In the genomic region with DNA sequence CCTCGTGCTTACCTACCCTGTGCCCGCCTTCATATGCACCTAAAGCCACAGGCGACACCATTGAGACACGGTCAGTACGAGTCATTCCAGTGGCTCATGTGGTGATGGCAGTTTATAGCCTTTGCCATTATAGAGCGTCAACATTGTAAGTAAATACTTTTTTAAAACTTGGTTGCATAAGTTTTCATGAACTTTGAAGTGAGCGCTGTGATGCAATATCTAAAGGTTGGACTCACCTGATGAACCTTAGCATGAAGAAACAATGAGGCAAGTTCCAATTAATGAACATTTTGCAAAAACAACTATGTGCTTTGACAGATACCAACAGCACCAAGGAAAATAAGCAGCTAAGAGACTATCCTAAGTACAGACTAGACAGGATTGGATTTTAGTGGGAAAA, we compare ENCODE assay signal across 27 mouse cellular contexts. TPM values are rescaled to one million over a fixed set of nuclear protein-coding genes. Genes with fewer than 3 reads are reported as not detected.
DNase-seq lines count a peak whose midpoint lies in the region; ATAC-seq lines count a peak whose summit lies in the region.
"Had no signal": no experiment of that assay in that cellular context is flagged by ENCODE, and none has a peak within 500 bp of the region (broad histone marks: within the 10 kb centered on the region; RNA-seq: fewer than 3 reads in every experiment).

No protein-coding gene starts in this region.

- no peak for ATAC-seq in forebrain, embryonic 11.5 days (replicated peaks; ENCODE audit: low FRiP score)
- ATAC-seq in forebrain, embryonic 14.5 days = no peak
- no peak; the same call in 1 of the 2 replicates for ATAC-seq in liver, embryonic 16.5 days (ENCODE audit: low read depth)
- ATAC-seq in liver, embryonic 12.5 days = no peak
- ATAC-seq: CD4-positive, CD25-positive, alpha-beta regulatory T cell, adult 4 months; forebrain, embryonic 13.5 days had no signal

- H3K27me3 ChIP-seq in forebrain, embryonic 11.5 days (ENCODE audit: control insufficient read depth, insufficient read depth, low read length) = no peaks in the 10 kb centered on the region
- H3K27me3 ChIP-seq in forebrain, embryonic 14.5 days (replicated peaks; ENCODE audit: control insufficient read depth, insufficient read depth, low read length) = no peaks in the 10 kb centered on the region
- no peaks in the 10 kb centered on the region for H3K27me3 ChIP-seq in liver, embryonic 16.5 days (ENCODE audit: control insufficient read depth, insufficient read depth, low read depth, low read length)
- H3K27me3 ChIP-seq in liver, embryonic 12.5 days (replicated peaks) = peaks cover 11% of the 10 kb centered on the region; the same call in 1 of the 2 replicates
- no peaks in the 10 kb centered on the region for H3K27me3 ChIP-seq in limb, embryonic 10.5 days (ENCODE audit: low read depth, poor library complexity, severe bottlenecking)
- H3K27me3 ChIP-seq: embryonic facial prominence, embryonic 12.5 days; embryonic facial prominence, embryonic 15.5 days; forebrain, embryonic 13.5 days; heart, embryonic 12.5 days; heart, embryonic 15.5 days; hindbrain, embryonic 12.5 days; hindbrain, embryonic 15.5 days had no signal

- WGBS in forebrain, embryonic 11.5 days = 91% methylated on average over 7 of the region's 7 CpGs
- 92% methylated on average over 7 of the region's 7 CpGs for WGBS in forebrain, embryonic 14.5 days
- 61% methylated on average over 7 of the region's 7 CpGs for WGBS in liver, embryonic 16.5 days (ENCODE audit: insufficient replicate concordance)
- 76% methylated on average over 7 of the region's 7 CpGs for WGBS in liver, embryonic 12.5 days (ENCODE audit: insufficient replicate concordance)
- 88% methylated on average over 7 of the region's 7 CpGs for WGBS in limb, embryonic 10.5 days

- intact Hi-C loops in heart, postnatal 10 days (cut with DNase I) = loop anchor here (5.0 kb wide), 1 partner anchor 92 kb away; the partner anchor contains the start of genes AY074887 and Psma4

- H3K9me3 ChIP-seq in forebrain, embryonic 11.5 days (ENCODE audit: control insufficient read depth, low read length) = no peaks in the 10 kb centered on the region
- no peaks in the 10 kb centered on the region for H3K9me3 ChIP-seq in forebrain, embryonic 14.5 days (replicated peaks; ENCODE audit: control insufficient read depth, low read length)
- no peaks in the 10 kb centered on the region for H3K9me3 ChIP-seq in liver, embryonic 16.5 days (replicated peaks; ENCODE audit: control insufficient read depth, low read length)
- no peaks in the 10 kb centered on the region for H3K9me3 ChIP-seq in liver, embryonic 12.5 days (replicated peaks)
- H3K9me3 ChIP-seq in limb, embryonic 10.5 days (replicated peaks) = no peaks in the 10 kb centered on the region
- H3K9me3 ChIP-seq: embryonic facial prominence, embryonic 12.5 days; embryonic facial prominence, embryonic 15.5 days; forebrain, embryonic 13.5 days; heart, embryonic 12.5 days; heart, embryonic 15.5 days; hindbrain, embryonic 12.5 days; hindbrain, embryonic 15.5 days had no signal

- no peak overlapping the region for H3K4me2 ChIP-seq in forebrain, embryonic 11.5 days (ENCODE audit: low read depth, low read length, severe bottlenecking)
- H3K4me2 ChIP-seq in forebrain, embryonic 14.5 days (ENCODE audit: low read length) = no peak overlapping the region
- H3K4me2 ChIP-seq in liver, embryonic 16.5 days (ENCODE audit: low read depth, low read length) = no peak overlapping the region
- no peak overlapping the region for H3K4me2 ChIP-seq in liver, embryonic 12.5 days
- H3K4me2 ChIP-seq: embryonic facial prominence, embryonic 12.5 days; embryonic facial prominence, embryonic 15.5 days; forebrain, embryonic 13.5 days; heart, embryonic 12.5 days; heart, embryonic 15.5 days; hindbrain, embryonic 12.5 days; hindbrain, embryonic 15.5 days had no signal

- no peak for DNase-seq in forebrain, embryonic 11.5 days (ENCODE audit: low spot score)
- no peak for DNase-seq in forebrain, embryonic 14.5 days (ENCODE audit: low spot score)
- DNase-seq in 416B (ENCODE audit: low read depth) = peak; percentile 12
- no peak for DNase-seq in limb, embryonic 10.5 days (ENCODE audit: low spot score)
- DNase-seq in heart, postnatal 10 days = no peak
- DNase-seq: adrenal gland, adult 2 months; adrenal gland, postnatal 14 days; cerebellum, adult 11 months; cerebellum, adult 2 months; cerebellum, adult 9-11 months; cerebellum, postnatal 25 days; gastrocnemius, postnatal 25 days; heart, adult 18-20 months; heart, postnatal 14 days; heart, postnatal 4 days had no signal

- H3K4me3 ChIP-seq in forebrain, embryonic 11.5 days (ENCODE audit: low read depth, low read length) = no peak overlapping the region
- H3K4me3 ChIP-seq in forebrain, embryonic 14.5 days (ENCODE audit: low read depth, low read length) = no peak overlapping the region
- H3K4me3 ChIP-seq in liver, embryonic 16.5 days (ENCODE audit: low read depth, low read length) = no peak overlapping the region
- H3K4me3 ChIP-seq in liver, embryonic 12.5 days = no peak overlapping the region
- H3K4me3 ChIP-seq in limb, embryonic 10.5 days = no peak overlapping the region
- H3K4me3 ChIP-seq: embryonic facial prominence, embryonic 12.5 days; embryonic facial prominence, embryonic 15.5 days; forebrain, embryonic 13.5 days; heart, embryonic 12.5 days; heart, embryonic 15.5 days; hindbrain, embryonic 12.5 days; hindbrain, embryonic 15.5 days had no signal

- peaks cover 11% of the 10 kb centered on the region for H3K4me1 ChIP-seq in forebrain, embryonic 11.5 days (replicated peaks; ENCODE audit: control insufficient read depth, insufficient read depth, low read length)
- peaks cover 14% of the 10 kb centered on the region for H3K4me1 ChIP-seq in forebrain, embryonic 14.5 days (ENCODE audit: control insufficient read depth, insufficient read depth, low read length)
- H3K4me1 ChIP-seq in liver, embryonic 16.5 days (ENCODE audit: control insufficient read depth, low read depth, low read length) = peaks cover 13% of the 10 kb centered on the region
- peaks cover 14% of the 10 kb centered on the region for H3K4me1 ChIP-seq in liver, embryonic 12.5 days
- peaks cover 16% of the 10 kb centered on the region for H3K4me1 ChIP-seq in limb, embryonic 10.5 days

- no peak overlapping the region for H3K27ac ChIP-seq in forebrain, embryonic 11.5 days (ENCODE audit: low read depth, low read length)
- H3K27ac ChIP-seq in forebrain, embryonic 14.5 days (ENCODE audit: low read depth, low read length) = no peak overlapping the region
- H3K27ac ChIP-seq in liver, embryonic 16.5 days (ENCODE audit: low read length) = peak overlapping the region; percentile 74
- no peak overlapping the region for H3K27ac ChIP-seq in liver, embryonic 12.5 days
- H3K27ac ChIP-seq in limb, embryonic 10.5 days = peak overlapping the region; percentile 54
- H3K27ac ChIP-seq: embryonic facial prominence, embryonic 12.5 days; embryonic facial prominence, embryonic 15.5 days; forebrain, embryonic 13.5 days; heart, embryonic 15.5 days; hindbrain, embryonic 12.5 days; hindbrain, embryonic 15.5 days had no signal

- H3K36me3 ChIP-seq in forebrain, embryonic 11.5 days (ENCODE audit: control insufficient read depth, insufficient read depth, low read length) = no peaks in the 10 kb centered on the region; the same call in 1 of the 2 replicates
- H3K36me3 ChIP-seq in forebrain, embryonic 14.5 days (ENCODE audit: control insufficient read depth, insufficient read depth, low read length) = peaks cover 6% of the 10 kb centered on the region
- H3K36me3 ChIP-seq in liver, embryonic 16.5 days (ENCODE audit: control insufficient read depth, insufficient read depth) = peaks cover 1% of the 10 kb centered on the region; the same call in 1 of the 2 replicates
- H3K36me3 ChIP-seq in liver, embryonic 12.5 days = peaks cover 4% of the 10 kb centered on the region
- peaks cover 7% of the 10 kb centered on the region for H3K36me3 ChIP-seq in limb, embryonic 10.5 days

- peak overlapping the region; percentile 1; the same call in 1 of the 2 replicates for H3K9ac ChIP-seq in forebrain, embryonic 11.5 days (ENCODE audit: low read length)
- no peak overlapping the region for H3K9ac ChIP-seq in forebrain, embryonic 14.5 days (ENCODE audit: low read length)
- no peak overlapping the region for H3K9ac ChIP-seq in liver, embryonic 16.5 days (ENCODE audit: low read depth, low read length)
- no peak overlapping the region for H3K9ac ChIP-seq in liver, embryonic 12.5 days
- H3K9ac ChIP-seq: embryonic facial prominence, embryonic 12.5 days; embryonic facial prominence, embryonic 15.5 days; forebrain, embryonic 13.5 days; heart, embryonic 12.5 days; heart, embryonic 15.5 days; hindbrain, embryonic 15.5 days had no signal

RNA-seq across cellular contexts. Expression of gene Ireb2, which starts 3.1 kb away (rescaled TPM):
- polyA plus RNA-seq in forebrain, embryonic 11.5 days (2014; fragmentation: Nextera tagmentation; extraction: Ambion mirVana) = 60.1 and 72.5 TPM in 2 replicates
- polyA plus RNA-seq in forebrain, embryonic 14.5 days (2014; fragmentation: Nextera tagmentation; extraction: Ambion mirVana) = 51.6 and 62.2 TPM in 2 replicates
- 9.7 and 9.9 TPM in 2 replicates for polyA plus RNA-seq in liver, embryonic 16.5 days (2015; fragmentation: Nextera tagmentation; extraction: Ambion mirVana)
- polyA plus RNA-seq in liver, embryonic 12.5 days (2016; fragmentation: Nextera tagmentation; extraction: Ambion mirVana) = 17.9 and 18.2 TPM in 2 replicates
- polyA plus RNA-seq in limb, embryonic 10.5 days (2016; fragmentation: Nextera tagmentation; extraction: Ambion mirVana) = 40.6 and 46.7 TPM in 2 replicates
- total RNA-seq in heart, postnatal 10 days (2021) = 10 to 100 TPM; 43.7 to 48.7 TPM

RNA-seq across cellular contexts. Expression of gene Hykk, which starts 56.6 kb away (rescaled TPM):
- 4.2 and 4.6 TPM in 2 replicates for polyA plus RNA-seq in forebrain, embryonic 11.5 days (2014; fragmentation: Nextera tagmentation; extraction: Ambion mirVana)
- polyA plus RNA-seq in forebrain, embryonic 14.5 days (2014; fragmentation: Nextera tagmentation; extraction: Ambion mirVana) = 1.5 and 1.6 TPM in 2 replicates
- polyA plus RNA-seq in liver, embryonic 16.5 days (2015; fragmentation: Nextera tagmentation; extraction: Ambion mirVana) = 3.3 and 4.5 TPM in 2 replicates
- 1.8 TPM in 2 replicates for polyA plus RNA-seq in liver, embryonic 12.5 days (2016; fragmentation: Nextera tagmentation; extraction: Ambion mirVana)
- polyA plus RNA-seq in limb, embryonic 10.5 days (2016; fragmentation: Nextera tagmentation; extraction: Ambion mirVana) = 2.9 and 4.8 TPM in 2 replicates
- total RNA-seq in heart, postnatal 10 days (2021) = 1 to 10 TPM; 1.5 to 2.1 TPM
- total RNA-seq: common myeloid progenitor, adult 5-6 weeks; MEL had no signal

Comparison
In these comparisons a context has a peak if more than half of its experiments do, and no peak if none do; other contexts are left out.
1. H3K27ac ChIP-seq: peak in liver, embryonic 16.5 days (single experiment) and limb, embryonic 10.5 days (single experiment); none in forebrain, embryonic 11.5 days (single experiment), forebrain, embryonic 14.5 days (single experiment) and liver, embryonic 12.5 days (single experiment).